Mouse (Mus musculus): ENCODE results near the gene Hist1h3e.

Gene Hist1h3e

GRCm38 (mm10) chr13:23517603-23518294, 44.4 kb downstream of the Hist1h3e start:
- DNase-seq (ENCODE audit: low spot score) = peak; percentile 86

GRCm38 (mm10) chr13:23516822-23517602, 45.2 kb downstream of the Hist1h3e start:
- peak; percentile 75 for DNase-seq (ENCODE audit: low spot score)

GRCm38 (mm10) chr13:23515826-23516620, 46.1 kb downstream of the Hist1h3e start:
- DNase-seq (ENCODE audit: low spot score) = no peak

- DNase-seq (ENCODE audit: low spot score) = no peak
Measured at GRCm38 (mm10) chr13:23515281-23515680, 46.9 kb downstream of the Hist1h3e start.

- DNase-seq (ENCODE audit: low spot score) = no peak
Measured at GRCm38 (mm10) chr13:23513517-23513916, 48.7 kb downstream of the Hist1h3e start.
